Mouse (Mus musculus): ENCODE data around the gene Rps15a. TPM values are rescaled to one million over a fixed set of nuclear protein-coding genes. Genes with fewer than 3 reads are reported as not detected.

The Rps15a gene
- 1,009 TPM for polyA plus RNA-seq (2017; shearing (Covaris generic))

GRCm38 (mm10) chr7:118115877-118116568 lies at the start of gene Rps15a:
Gene Rps15a, minus strand, starts transcription at chr7:118116188.

GRCm38 (mm10) chr7:118129430-118130041 lies 13.5 kb upstream of the Rps15a start, which contains the start of gene Arl6ip1:
Gene Arl6ip1, minus strand, starts transcription at chr7:118129662.

Other genes with a start within 250 kb of the Rps15a start
- 316 TPM for gene Arl6ip1, start 13.5 kb upstream of the Rps15a start, polyA plus RNA-seq (2017; shearing (Covaris generic))
- gene Smg1, start 127.5 kb upstream of the Rps15a start, polyA plus RNA-seq (2017; shearing (Covaris generic)): 71.1 TPM

Measured in naive thymus-derived CD4-positive, alpha-beta T cell, adult 5 months (primary cell).